Mouse (Mus musculus): Measurements from ENCODE around the gene Fryl. TPM values are rescaled to one million over a fixed set of nuclear protein-coding genes. Genes with fewer than 3 reads are reported as not detected.
A peak's percentile ranks its signal among the peaks of the same experiment; 100 is the strongest.

Fryl gene
- polyA plus RNA-seq, 1 experiment = 72.3 TPM

DNA sequence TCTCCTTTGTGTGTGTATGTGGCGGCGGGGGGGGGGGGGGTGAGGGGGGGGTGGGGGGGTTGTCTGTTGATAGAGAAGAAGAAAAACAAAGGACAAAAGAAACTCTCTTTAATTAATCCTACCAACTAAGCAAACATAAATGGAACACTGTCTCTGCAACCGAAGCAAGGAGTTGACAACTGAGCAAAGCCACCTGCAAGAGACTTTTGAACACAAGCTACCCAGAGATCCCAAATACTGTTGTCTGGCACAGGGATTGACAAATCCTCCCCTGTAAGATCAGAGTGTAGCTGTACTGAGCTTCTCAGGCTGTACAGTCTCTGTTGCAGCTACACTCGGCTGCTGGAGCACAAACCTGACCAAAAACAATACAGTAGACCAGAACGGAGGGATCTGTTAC is 7.7 kb upstream of the Fryl start:
- no peak overlapping the region for H3K4me3 ChIP-seq (ENCODE audit: extremely low read depth, insufficient read depth, insufficient read length)
- 72% methylated on average over 4 of the region's 5 CpGs for WGBS
- TF ChIP-seq POLR2A (IDR thresholded peaks at IDR 0.05; ENCODE audit: low read depth, low read length) (no peak), CTCF (IDR thresholded peaks at IDR 0.05; ENCODE audit: extremely low read depth, insufficient read depth, insufficient read length, insufficient replicate concordance) (no peak)
- DNase-seq (ENCODE audit: low read depth in 1 of 2, low spot score in 2 of 2) = no peak
- no peak overlapping the region for H3K27ac ChIP-seq (ENCODE audit: insufficient read depth, low read length)
- no peaks in the 10 kb centered on the region for H3K36me3 ChIP-seq (ENCODE audit: control insufficient read depth, insufficient read depth, low read length)
- H3K4me1 ChIP-seq (ENCODE audit: control insufficient read depth, insufficient read depth, insufficient read length) = no peaks in the 10 kb centered on the region
- H3K27me3 ChIP-seq (ENCODE audit: control insufficient read depth, insufficient read depth, low read length) = no peaks in the 10 kb centered on the region

DNA sequence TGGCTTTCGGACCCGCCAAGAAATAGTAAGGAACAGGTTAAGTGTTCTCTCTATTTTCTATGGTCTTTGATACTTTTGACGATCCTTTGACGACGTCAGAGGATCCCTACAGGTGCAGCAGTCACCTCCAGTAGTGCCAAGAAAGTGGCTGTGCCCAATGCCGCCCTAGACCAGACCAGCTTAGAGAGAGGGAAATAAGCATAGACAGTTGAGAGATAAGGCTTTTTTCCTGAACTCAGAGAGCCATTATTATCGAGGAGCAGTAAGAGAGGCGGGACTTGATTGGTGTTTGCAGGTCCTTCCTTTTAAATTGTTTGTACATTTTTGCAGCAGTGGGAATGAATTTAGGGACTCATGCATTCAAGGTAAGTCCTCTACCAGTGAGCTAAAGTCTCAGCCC is 1.3 kb upstream of the Fryl start:
- WGBS = 41% methylated on average over 8 of the region's 8 CpGs
- peaks cover 4% of the 10 kb centered on the region for H3K4me1 ChIP-seq (ENCODE audit: control insufficient read depth, insufficient read depth, insufficient read length)
- no peaks in the 10 kb centered on the region for H3K36me3 ChIP-seq (ENCODE audit: control insufficient read depth, insufficient read depth, low read length)
- no peaks in the 10 kb centered on the region for H3K27me3 ChIP-seq (ENCODE audit: control insufficient read depth, insufficient read depth, low read length)
- H3K4me3 ChIP-seq (ENCODE audit: extremely low read depth, insufficient read depth, insufficient read length) = peak overlapping the region; percentile 48; the same call in 1 of the 2 replicates
- no peak for TF ChIP-seq POLR2A (IDR thresholded peaks at IDR 0.05; ENCODE audit: low read depth, low read length)
- TF ChIP-seq CTCF (IDR thresholded peaks at IDR 0.05; ENCODE audit: extremely low read depth, insufficient read depth, insufficient read length, insufficient replicate concordance) = no peak
- no peak overlapping the region for H3K27ac ChIP-seq (ENCODE audit: insufficient read depth, low read length)
- no peak for DNase-seq (ENCODE audit: low read depth in 1 of 2, low spot score in 2 of 2)

DNA sequence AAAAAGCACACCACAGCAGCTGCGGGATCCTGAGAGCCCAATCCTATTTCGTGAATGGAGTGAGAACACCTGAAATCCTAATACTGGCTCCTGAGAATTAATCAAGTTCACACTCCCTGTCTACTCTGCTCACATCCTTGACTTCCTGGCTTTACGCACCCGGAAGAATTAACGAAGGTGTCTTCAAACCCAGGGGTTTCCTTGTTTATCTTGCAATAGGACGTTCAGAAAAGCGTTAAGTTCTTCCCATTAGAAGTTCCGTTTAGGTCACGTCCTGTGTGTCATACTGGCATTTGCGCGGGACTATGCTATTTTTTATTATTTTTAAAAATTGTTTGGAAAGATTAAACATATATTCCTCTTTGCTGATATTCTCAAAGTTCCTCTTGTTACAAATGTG is 677 bp upstream of the Fryl start:
- no peak for DNase-seq (ENCODE audit: low read depth in 1 of 2, low spot score in 2 of 2)
- H3K4me1 ChIP-seq (ENCODE audit: control insufficient read depth, insufficient read depth, insufficient read length) = peaks cover 4% of the 10 kb centered on the region
- WGBS = under 1% methylated on average over 11 of the region's 11 CpGs
- no peaks in the 10 kb centered on the region for H3K36me3 ChIP-seq (ENCODE audit: control insufficient read depth, insufficient read depth, low read length)
- H3K27me3 ChIP-seq (ENCODE audit: control insufficient read depth, insufficient read depth, low read length) = no peaks in the 10 kb centered on the region
- peak overlapping the region; percentile 84 for H3K27ac ChIP-seq (ENCODE audit: insufficient read depth, low read length)
- peak overlapping the region; percentile 66 for H3K4me3 ChIP-seq (ENCODE audit: extremely low read depth, insufficient read depth, insufficient read length)
- TF ChIP-seq POLR2A (IDR thresholded peaks at IDR 0.05; ENCODE audit: low read depth, low read length) (no peak), CTCF (IDR thresholded peaks at IDR 0.05; ENCODE audit: extremely low read depth, insufficient read depth, insufficient read length, insufficient replicate concordance) (no peak)

DNA sequence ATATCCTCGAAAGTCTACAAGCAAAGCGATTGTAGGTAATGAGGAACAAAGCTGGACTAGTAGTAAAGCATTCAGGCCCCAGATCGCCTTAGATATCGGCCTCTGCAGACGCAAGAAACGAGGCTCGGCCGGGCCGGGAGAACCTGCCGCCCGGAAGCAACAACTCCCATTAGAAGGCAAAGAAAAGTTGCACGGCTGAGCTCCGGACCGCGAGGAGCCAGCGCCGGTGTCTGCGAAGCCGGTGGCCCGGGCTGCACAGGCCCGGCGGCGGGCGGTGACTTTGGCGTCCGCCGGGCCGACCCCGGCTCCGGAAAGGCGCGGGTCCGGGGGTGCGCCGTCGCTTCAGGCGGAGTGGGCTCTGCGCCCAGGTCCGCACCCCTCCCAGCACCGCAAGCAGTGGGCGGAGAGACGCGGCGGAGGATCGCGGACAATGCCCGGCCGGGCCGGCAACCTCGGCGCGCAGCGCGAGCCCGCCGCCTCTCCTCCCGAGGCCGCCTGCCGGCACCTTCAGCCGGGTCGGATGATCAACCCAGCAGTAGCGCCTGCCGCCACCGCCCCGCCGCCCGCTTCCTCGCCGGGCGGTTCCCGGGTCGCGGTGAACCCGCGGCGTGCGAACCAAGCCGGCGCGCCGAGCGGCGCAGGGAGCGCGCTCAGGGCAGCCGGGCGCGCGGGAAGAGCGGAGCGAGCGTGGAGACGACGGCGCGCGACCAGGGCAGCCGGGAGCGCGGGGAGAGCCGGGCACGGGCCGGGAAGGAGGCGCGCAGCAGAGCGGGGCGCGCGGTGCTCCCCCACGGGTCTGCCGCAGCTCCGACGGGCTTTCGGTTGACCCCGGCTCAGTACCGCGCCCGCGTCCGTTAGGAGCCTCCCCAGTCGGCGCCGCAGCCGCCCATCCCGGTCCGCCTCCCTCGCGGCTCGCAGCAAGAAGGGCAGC is 833 bp downstream of the Fryl start:
- Histone ChIP-seq H3K4me3 (ENCODE audit: extremely low read depth, insufficient read depth, insufficient read length) (peak overlapping the region; percentile 99), H3K27ac (ENCODE audit: insufficient read depth, low read length) (peak overlapping the region; percentile 89), H3K36me3 (ENCODE audit: control insufficient read depth, insufficient read depth, low read length) (no peaks in the 10 kb centered on the region), H3K4me1 (ENCODE audit: control insufficient read depth, insufficient read depth, insufficient read length) (peaks cover 4% of the 10 kb centered on the region), H3K27me3 (ENCODE audit: control insufficient read depth, insufficient read depth, low read length) (no peaks in the 10 kb centered on the region)
- 1% methylated on average over 106 of the region's 129 CpGs for WGBS
- DNase-seq (ENCODE audit: low read depth in 1 of 2, low spot score in 2 of 2) = peak in 1 of 2 experiments; percentile 39
- TF ChIP-seq POLR2A (IDR thresholded peaks at IDR 0.05; ENCODE audit: low read depth, low read length) (no peak), CTCF (IDR thresholded peaks at IDR 0.05; ENCODE audit: extremely low read depth, insufficient read depth, insufficient read length, insufficient replicate concordance) (no peak)

DNA sequence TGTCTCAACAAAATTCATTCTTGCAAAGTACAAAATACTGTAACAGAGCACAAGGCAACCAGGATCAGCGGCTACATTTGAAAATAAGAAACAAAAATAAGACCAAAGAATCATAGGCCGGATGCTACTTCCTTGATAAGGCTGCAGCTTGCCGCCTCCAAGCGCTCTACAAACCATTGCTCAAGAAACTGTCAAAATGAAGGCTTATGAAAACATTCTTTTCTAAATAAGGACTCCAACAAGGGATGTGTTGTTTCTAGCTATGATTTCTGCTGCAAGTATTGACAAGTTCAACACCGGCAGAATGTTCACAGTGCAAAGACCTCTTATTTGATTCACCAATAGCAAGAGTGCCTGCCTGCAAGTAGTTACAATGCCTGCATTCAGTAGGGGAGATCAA is 1.8 kb downstream of the Fryl start:
- H3K36me3 ChIP-seq (ENCODE audit: control insufficient read depth, insufficient read depth, low read length) = 0 out of 2 replicates have a peak, but pooled peaks cover under 1% of the 10 kb centered on the region
- H3K4me3 ChIP-seq (ENCODE audit: extremely low read depth, insufficient read depth, insufficient read length) = peak overlapping the region; percentile 99
- H3K27ac ChIP-seq (ENCODE audit: insufficient read depth, low read length) = no peak overlapping the region; the same call in 1 of the 2 replicates
- H3K4me1 ChIP-seq (ENCODE audit: control insufficient read depth, insufficient read depth, insufficient read length) = peaks cover 4% of the 10 kb centered on the region
- WGBS = 6% methylated on average over 5 of the region's 5 CpGs
- no peak for DNase-seq (ENCODE audit: low read depth in 1 of 2, low spot score in 2 of 2)
- no peaks in the 10 kb centered on the region for H3K27me3 ChIP-seq (ENCODE audit: control insufficient read depth, insufficient read depth, low read length)
- no peak for TF ChIP-seq CTCF (IDR thresholded peaks at IDR 0.05; ENCODE audit: extremely low read depth, insufficient read depth, insufficient read length, insufficient replicate concordance)
- TF ChIP-seq POLR2A (IDR thresholded peaks at IDR 0.05; ENCODE audit: low read depth, low read length) = no peak

DNA sequence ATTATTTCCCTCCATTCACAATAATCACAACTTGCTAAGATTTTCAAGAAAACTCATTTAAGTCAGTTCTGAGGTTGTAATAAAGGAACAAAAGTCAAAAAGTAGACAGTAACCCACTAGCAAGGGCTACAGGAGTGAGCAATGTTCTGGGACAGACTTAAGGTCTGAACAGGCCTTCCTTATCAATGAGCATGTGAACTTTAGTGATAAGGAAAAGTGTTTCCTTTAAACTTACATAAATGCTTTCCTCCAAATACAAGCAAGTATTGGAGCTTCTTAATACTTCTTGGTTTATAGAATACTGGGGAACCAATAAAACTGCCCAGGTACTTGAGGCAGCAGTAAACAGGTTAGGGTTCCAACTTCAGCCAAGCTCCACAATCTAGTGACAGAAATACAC is 3.7 kb downstream of the Fryl start:
- Histone ChIP-seq H3K36me3 (ENCODE audit: control insufficient read depth, insufficient read depth, low read length) (0 out of 2 replicates have a peak, but pooled peaks cover 1% of the 10 kb centered on the region), H3K4me1 (ENCODE audit: control insufficient read depth, insufficient read depth, insufficient read length) (peaks cover 4% of the 10 kb centered on the region), H3K4me3 (ENCODE audit: extremely low read depth, insufficient read depth, insufficient read length) (no peak overlapping the region), H3K27me3 (ENCODE audit: control insufficient read depth, insufficient read depth, low read length) (no peaks in the 10 kb centered on the region), H3K27ac (ENCODE audit: insufficient read depth, low read length) (no peak overlapping the region)
- no peak for DNase-seq (ENCODE audit: low read depth in 1 of 2, low spot score in 2 of 2)
- TF ChIP-seq CTCF (IDR thresholded peaks at IDR 0.05; ENCODE audit: extremely low read depth, insufficient read depth, insufficient read length, insufficient replicate concordance) (no peak), POLR2A (IDR thresholded peaks at IDR 0.05; ENCODE audit: low read depth, low read length) (no peak)

GRCm38 (mm10) chr5:73249341-73249740 is 7.1 kb downstream of the Fryl start:
- no peak overlapping the region for H3K4me3 ChIP-seq (ENCODE audit: extremely low read depth, insufficient read depth, insufficient read length)
- WGBS = 90% methylated on average over 4 of the region's 4 CpGs
- 0 out of 2 replicates have a peak, but pooled peaks cover 1% of the 10 kb centered on the region for H3K36me3 ChIP-seq (ENCODE audit: control insufficient read depth, insufficient read depth, low read length)
- H3K27ac ChIP-seq (ENCODE audit: insufficient read depth, low read length) = no peak overlapping the region
- no peak for DNase-seq (ENCODE audit: low read depth in 1 of 2, low spot score in 2 of 2)
- H3K27me3 ChIP-seq (ENCODE audit: control insufficient read depth, insufficient read depth, low read length) = no peaks in the 10 kb centered on the region
- TF ChIP-seq POLR2A (IDR thresholded peaks at IDR 0.05; ENCODE audit: low read depth, low read length) (no peak), CTCF (IDR thresholded peaks at IDR 0.05; ENCODE audit: extremely low read depth, insufficient read depth, insufficient read length, insufficient replicate concordance) (no peak)
- H3K4me1 ChIP-seq (ENCODE audit: control insufficient read depth, insufficient read depth, insufficient read length) = peaks cover 3% of the 10 kb centered on the region; the same call in 1 of the 2 replicates

Measured in spleen, adult 2 months (tissue).